Mouse (Mus musculus): Measurements from ENCODE around the gene T. TPM values are rescaled to one million over a fixed set of nuclear protein-coding genes. Genes with fewer than 3 reads are reported as not detected.

T gene
- polyA plus RNA-seq, 1 experiment: 12.5 TPM

- Histone ChIP-seq H3K4me1 (ENCODE audit: control insufficient read depth, insufficient read depth, low read length) (no peaks in the 10 kb centered on the region), H3K9me3 (replicated peaks; ENCODE audit: control insufficient read depth, insufficient read depth, low read length, poor library complexity, severe bottlenecking) (no peaks in the 10 kb centered on the region), H3K9ac (ENCODE audit: low read depth, poor library complexity, severe bottlenecking) (no peak overlapping the region), H3K36me3 (ENCODE audit: control insufficient read depth, insufficient read depth, low read length, poor library complexity, severe bottlenecking) (no peaks in the 10 kb centered on the region), H3K27me3 (ENCODE audit: control insufficient read depth, insufficient read depth, low read length, poor library complexity, severe bottlenecking) (no peaks in the 10 kb centered on the region; the same call in 1 of the 2 replicates), H3K27ac (ENCODE audit: insufficient read depth, low read length) (no peak overlapping the region), H3K4me3 (ENCODE audit: low read depth, low read length) (no peak overlapping the region)
- no peak for TF ChIP-seq CTCF (IDR thresholded peaks at IDR 0.05; ENCODE audit: low read depth, low read length)
- TF ChIP-seq EP300 (IDR thresholded peaks at IDR 0.05; ENCODE audit: insufficient read depth, low read depth, low read length): no peak
- no peak for TF ChIP-seq POLR2A (IDR thresholded peaks at IDR 0.05; ENCODE audit: insufficient read depth, low read length)
Measured at GRCm38 (mm10) chr17:8479493-8480128, 45.4 kb downstream of the T start.

- no peak overlapping the region for H3K4me3 ChIP-seq (ENCODE audit: low read depth, low read length)
- no peak overlapping the region for H3K9ac ChIP-seq (ENCODE audit: low read depth, poor library complexity, severe bottlenecking)
- H3K36me3 ChIP-seq (ENCODE audit: control insufficient read depth, insufficient read depth, low read length, poor library complexity, severe bottlenecking): no peaks in the 10 kb centered on the region
- H3K27ac ChIP-seq (ENCODE audit: insufficient read depth, low read length): no peak overlapping the region
- no peaks in the 10 kb centered on the region; the same call in 1 of the 2 replicates for H3K27me3 ChIP-seq (ENCODE audit: control insufficient read depth, insufficient read depth, low read length, poor library complexity, severe bottlenecking)
- H3K4me1 ChIP-seq (ENCODE audit: control insufficient read depth, insufficient read depth, low read length): no peaks in the 10 kb centered on the region
- no peak for TF ChIP-seq POLR2A (IDR thresholded peaks at IDR 0.05; ENCODE audit: insufficient read depth, low read length)
- TF ChIP-seq EP300 (IDR thresholded peaks at IDR 0.05; ENCODE audit: insufficient read depth, low read depth, low read length): no peak
- TF ChIP-seq CTCF (IDR thresholded peaks at IDR 0.05; ENCODE audit: low read depth, low read length): no peak
- H3K9me3 ChIP-seq (replicated peaks; ENCODE audit: control insufficient read depth, insufficient read depth, low read length, poor library complexity, severe bottlenecking): no peaks in the 10 kb centered on the region
Measured at GRCm38 (mm10) chr17:8481797-8482196, 47.6 kb downstream of the T start.

- H3K36me3 ChIP-seq (ENCODE audit: control insufficient read depth, insufficient read depth, low read length, poor library complexity, severe bottlenecking): no peaks in the 10 kb centered on the region
- no peak overlapping the region for H3K27ac ChIP-seq (ENCODE audit: insufficient read depth, low read length)
- no peaks in the 10 kb centered on the region for H3K9me3 ChIP-seq (replicated peaks; ENCODE audit: control insufficient read depth, insufficient read depth, low read length, poor library complexity, severe bottlenecking)
- no peaks in the 10 kb centered on the region; the same call in 1 of the 2 replicates for H3K27me3 ChIP-seq (ENCODE audit: control insufficient read depth, insufficient read depth, low read length, poor library complexity, severe bottlenecking)
- H3K9ac ChIP-seq (ENCODE audit: low read depth, poor library complexity, severe bottlenecking): no peak overlapping the region
- no peak overlapping the region for H3K4me3 ChIP-seq (ENCODE audit: low read depth, low read length)
- no peak for TF ChIP-seq EP300 (IDR thresholded peaks at IDR 0.05; ENCODE audit: insufficient read depth, low read depth, low read length)
- TF ChIP-seq POLR2A (IDR thresholded peaks at IDR 0.05; ENCODE audit: insufficient read depth, low read length): no peak
- no peak for TF ChIP-seq CTCF (IDR thresholded peaks at IDR 0.05; ENCODE audit: low read depth, low read length)
- H3K4me1 ChIP-seq (ENCODE audit: control insufficient read depth, insufficient read depth, low read length): no peaks in the 10 kb centered on the region
Measured at GRCm38 (mm10) chr17:8482876-8483275, 48.7 kb downstream of the T start.

- Histone ChIP-seq H3K4me3 (ENCODE audit: low read depth, low read length) (no peak overlapping the region), H3K9ac (ENCODE audit: low read depth, poor library complexity, severe bottlenecking) (no peak overlapping the region), H3K4me1 (ENCODE audit: control insufficient read depth, insufficient read depth, low read length) (no peaks in the 10 kb centered on the region), H3K27ac (ENCODE audit: insufficient read depth, low read length) (no peak overlapping the region), H3K27me3 (ENCODE audit: control insufficient read depth, insufficient read depth, low read length, poor library complexity, severe bottlenecking) (no peaks in the 10 kb centered on the region; the same call in 1 of the 2 replicates), H3K9me3 (replicated peaks; ENCODE audit: control insufficient read depth, insufficient read depth, low read length, poor library complexity, severe bottlenecking) (no peaks in the 10 kb centered on the region), H3K36me3 (ENCODE audit: control insufficient read depth, insufficient read depth, low read length, poor library complexity, severe bottlenecking) (no peaks in the 10 kb centered on the region)
- TF ChIP-seq CTCF (IDR thresholded peaks at IDR 0.05; ENCODE audit: low read depth, low read length): no peak
- no peak for TF ChIP-seq POLR2A (IDR thresholded peaks at IDR 0.05; ENCODE audit: insufficient read depth, low read length)
- TF ChIP-seq EP300 (IDR thresholded peaks at IDR 0.05; ENCODE audit: insufficient read depth, low read depth, low read length): no peak
Measured at GRCm38 (mm10) chr17:8484246-8484645, 50.0 kb downstream of the T start.

- Histone ChIP-seq H3K9ac (ENCODE audit: low read depth, poor library complexity, severe bottlenecking) (no peak overlapping the region), H3K4me1 (ENCODE audit: control insufficient read depth, insufficient read depth, low read length) (no peaks in the 10 kb centered on the region), H3K4me3 (ENCODE audit: low read depth, low read length) (no peak overlapping the region), H3K36me3 (ENCODE audit: control insufficient read depth, insufficient read depth, low read length, poor library complexity, severe bottlenecking) (no peaks in the 10 kb centered on the region), H3K9me3 (replicated peaks; ENCODE audit: control insufficient read depth, insufficient read depth, low read length, poor library complexity, severe bottlenecking) (no peaks in the 10 kb centered on the region), H3K27ac (ENCODE audit: insufficient read depth, low read length) (no peak overlapping the region), H3K27me3 (ENCODE audit: control insufficient read depth, insufficient read depth, low read length, poor library complexity, severe bottlenecking) (no peaks in the 10 kb centered on the region; the same call in 1 of the 2 replicates)
- TF ChIP-seq EP300 (IDR thresholded peaks at IDR 0.05; ENCODE audit: insufficient read depth, low read depth, low read length) (no peak), POLR2A (IDR thresholded peaks at IDR 0.05; ENCODE audit: insufficient read depth, low read length) (no peak), CTCF (IDR thresholded peaks at IDR 0.05; ENCODE audit: low read depth, low read length) (no peak)
Measured at GRCm38 (mm10) chr17:8485146-8485545, 50.9 kb downstream of the T start.

- Histone ChIP-seq H3K9ac (ENCODE audit: low read depth, poor library complexity, severe bottlenecking) (no peak overlapping the region), H3K4me1 (ENCODE audit: control insufficient read depth, insufficient read depth, low read length) (no peaks in the 10 kb centered on the region), H3K9me3 (replicated peaks; ENCODE audit: control insufficient read depth, insufficient read depth, low read length, poor library complexity, severe bottlenecking) (no peaks in the 10 kb centered on the region), H3K4me3 (ENCODE audit: low read depth, low read length) (no peak overlapping the region), H3K27ac (ENCODE audit: insufficient read depth, low read length) (no peak overlapping the region), H3K27me3 (ENCODE audit: control insufficient read depth, insufficient read depth, low read length, poor library complexity, severe bottlenecking) (no peaks in the 10 kb centered on the region), H3K36me3 (ENCODE audit: control insufficient read depth, insufficient read depth, low read length, poor library complexity, severe bottlenecking) (no peaks in the 10 kb centered on the region)
- no peak for TF ChIP-seq EP300 (IDR thresholded peaks at IDR 0.05; ENCODE audit: insufficient read depth, low read depth, low read length)
- TF ChIP-seq CTCF (IDR thresholded peaks at IDR 0.05; ENCODE audit: low read depth, low read length): no peak
- TF ChIP-seq POLR2A (IDR thresholded peaks at IDR 0.05; ENCODE audit: insufficient read depth, low read length): no peak
Measured at GRCm38 (mm10) chr17:8487824-8488223, 53.6 kb downstream of the T start.
